Mouse (Mus musculus) R1 (cell line): ENCODE data around the gene Mup5.
"Not testable (repeated sequence)": the region's sequence is repeated elsewhere in the genome, so short reads cannot be mapped to it uniquely, and the experiment has no call there.

Experiments used
- DNase-seq: peaks from one replicate; pipeline ENCODE4 v3.0.0-alpha.2; 2018; ENCODE audit warnings: low read depth, low spot score

The Mup5 gene

DNA sequence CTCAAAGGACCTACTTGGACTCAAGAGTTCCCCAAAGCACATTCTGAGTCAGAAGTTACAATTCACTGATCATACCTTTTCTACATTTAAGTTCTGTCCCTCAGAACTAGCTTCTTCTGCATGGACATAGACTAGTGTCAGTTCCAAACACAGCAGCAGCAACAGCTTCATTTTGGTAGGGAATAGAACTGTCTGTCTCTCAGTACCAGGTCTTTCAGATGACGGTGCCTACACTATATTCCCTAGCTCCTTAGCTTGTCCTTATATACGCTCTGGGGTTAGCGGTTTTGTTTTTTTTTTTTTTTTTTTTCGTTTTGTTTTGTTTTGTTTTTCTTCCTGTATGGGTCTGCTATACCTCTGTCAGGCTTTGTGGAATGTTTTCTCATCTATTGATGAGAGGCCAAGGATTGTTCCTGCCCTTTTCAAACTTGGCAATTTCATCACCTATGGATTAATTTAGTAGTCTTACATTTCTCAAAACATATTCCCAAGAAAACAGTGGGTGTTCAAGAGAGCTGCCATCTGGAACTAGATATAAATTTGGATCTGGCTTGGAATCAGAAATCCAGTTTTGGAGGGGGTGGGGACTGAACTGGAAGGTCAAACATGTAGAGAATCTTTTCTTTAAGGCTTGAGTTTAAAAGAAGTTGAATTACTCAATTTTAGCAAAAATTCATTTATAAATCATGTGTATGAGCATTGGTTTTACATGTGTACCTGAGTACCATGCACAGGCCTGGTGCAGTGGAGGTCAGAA lies at the start of gene Mup5:
Gene Mup5, minus strand, starts transcription at position 282 of the 757 bp plus-strand sequence.
- DNase-seq = no peak

DNA sequence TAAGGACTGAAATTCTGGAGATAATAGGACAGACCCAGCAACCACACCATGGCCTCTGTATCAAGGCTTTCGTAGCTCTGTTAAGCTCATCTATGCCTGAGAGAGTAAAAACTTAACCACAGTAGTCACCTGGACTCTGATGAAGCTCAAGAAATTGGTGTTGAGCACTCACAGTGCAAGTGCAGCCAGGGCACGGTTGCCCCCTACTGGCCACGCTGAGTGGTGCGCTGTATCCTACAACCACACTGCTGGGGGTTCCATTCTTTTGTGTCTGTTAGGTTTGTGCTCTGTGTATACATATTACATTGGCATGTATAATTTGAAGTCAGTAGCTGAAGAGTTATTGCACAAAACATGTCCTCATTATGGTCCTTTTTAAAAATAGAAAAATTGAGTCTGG lies 23.1 kb upstream of the Mup5 start:
- peak; percentile 29 for DNase-seq

DNA sequence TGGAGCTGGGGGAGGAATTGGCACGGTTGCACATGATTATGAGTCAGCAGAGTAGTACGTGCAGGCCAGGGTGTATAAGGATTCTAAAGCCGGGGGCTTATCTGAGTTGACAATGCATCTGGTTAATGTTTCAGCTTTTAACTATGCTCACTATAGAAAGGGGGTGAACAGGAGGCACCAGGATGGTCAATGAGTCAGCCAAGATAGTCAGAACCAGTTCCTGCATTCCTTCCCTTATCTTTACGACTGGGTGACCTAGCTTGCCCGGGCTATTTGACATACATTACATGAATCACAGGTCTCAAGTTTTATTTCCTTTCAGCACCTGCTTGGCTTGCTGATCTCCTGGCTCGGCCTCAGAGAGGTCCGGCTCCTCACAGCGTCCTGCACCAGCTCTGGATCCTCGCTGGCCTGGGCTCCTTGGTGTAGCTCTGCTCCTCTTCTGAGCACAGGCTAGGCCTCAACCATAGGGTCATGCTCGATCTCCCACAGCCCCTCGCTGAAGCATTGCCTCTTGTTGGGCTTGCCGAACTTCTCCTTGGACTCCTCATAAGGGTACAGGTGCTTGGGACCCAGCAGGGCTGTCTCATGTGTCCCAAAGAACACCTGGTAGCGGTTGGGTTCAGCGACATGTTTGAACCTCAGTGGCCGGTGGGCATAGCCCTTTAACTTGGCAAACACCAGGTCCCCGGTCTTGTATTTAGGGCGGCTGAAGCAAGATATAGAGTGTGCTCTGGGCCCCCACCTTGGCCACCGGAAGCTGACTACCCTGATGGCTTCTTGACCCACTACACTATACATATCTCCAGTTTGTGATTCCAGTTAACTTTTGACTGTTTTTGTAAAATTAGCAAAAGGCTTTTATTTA lies 21.0 kb upstream of the Mup5 start:
- DNase-seq = no peak

DNA sequence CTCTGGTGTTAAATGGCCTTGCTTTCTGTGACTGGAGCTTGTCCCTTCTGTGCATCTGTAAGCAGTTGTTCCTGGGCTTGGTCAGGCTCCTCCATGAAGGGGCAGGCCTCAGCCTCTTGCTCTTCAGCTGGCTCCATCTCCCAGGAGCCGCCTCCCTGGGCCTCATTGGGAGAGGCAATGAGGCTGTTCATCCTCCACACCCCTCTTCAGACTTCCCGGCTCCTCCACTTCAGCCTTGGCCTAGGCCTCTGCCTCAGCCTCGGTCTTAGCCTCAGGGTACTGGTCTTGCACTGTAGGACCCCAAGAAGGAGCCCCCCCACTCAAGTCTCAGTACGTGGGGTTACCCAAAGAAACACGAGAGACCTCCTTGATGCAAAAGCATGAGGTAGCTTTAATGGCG lies 20.3 kb upstream of the Mup5 start:
- no peak for DNase-seq

DNA sequence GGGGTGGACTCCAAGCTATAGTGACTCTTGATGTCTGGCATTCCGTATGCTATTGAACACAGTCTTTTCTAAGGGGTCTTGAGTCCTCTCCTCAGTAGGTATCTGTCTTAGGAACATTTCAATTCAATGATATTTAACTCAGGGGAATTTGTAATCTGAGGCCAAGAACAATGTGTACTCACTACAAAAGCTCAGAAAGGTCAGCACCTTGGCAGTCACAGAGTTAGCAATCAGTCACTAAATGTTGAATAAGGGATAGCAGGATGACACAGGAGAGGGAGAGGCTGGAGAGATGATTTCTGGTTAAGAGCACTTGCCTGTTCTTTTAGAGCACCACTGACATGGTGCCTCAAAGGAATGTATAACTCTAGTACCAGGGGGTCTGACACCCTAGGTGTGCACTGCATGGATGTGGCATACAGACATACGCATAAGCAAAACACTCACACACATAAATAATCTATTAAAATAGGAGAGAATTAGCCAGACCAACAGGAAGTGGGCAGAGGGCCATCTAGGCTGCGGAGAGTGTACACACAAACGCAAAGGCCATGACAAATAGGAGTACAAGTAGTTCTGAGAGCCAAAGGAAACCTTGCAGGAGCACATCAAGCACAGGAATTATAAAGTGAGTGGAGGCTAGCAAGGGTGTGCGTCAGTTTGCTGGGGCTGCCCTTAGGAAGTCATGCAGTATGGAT lies 9.9 kb upstream of the Mup5 start:
- DNase-seq = no peak

DNA sequence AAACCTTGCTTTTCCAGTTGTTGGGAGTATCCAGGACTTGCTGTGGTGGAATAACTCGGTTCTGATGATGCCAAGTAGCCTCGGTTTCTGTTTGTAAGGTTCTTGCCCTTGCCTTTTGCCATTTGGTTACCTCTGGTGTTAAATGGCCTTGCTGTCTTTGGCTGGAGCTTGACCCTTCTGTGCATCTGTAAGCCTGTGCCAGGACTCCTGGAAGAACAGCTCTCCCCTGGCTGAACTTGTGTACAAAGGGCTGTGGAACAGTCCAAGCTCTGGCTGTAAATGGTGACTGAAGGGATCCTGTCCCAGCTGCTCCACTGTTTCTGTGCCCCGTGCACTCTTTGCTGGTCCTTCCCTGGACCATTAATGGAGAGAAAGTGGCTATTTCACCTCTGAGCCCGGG lies 5.8 kb downstream of the Mup5 start:
- DNase-seq = no peak

DNA sequence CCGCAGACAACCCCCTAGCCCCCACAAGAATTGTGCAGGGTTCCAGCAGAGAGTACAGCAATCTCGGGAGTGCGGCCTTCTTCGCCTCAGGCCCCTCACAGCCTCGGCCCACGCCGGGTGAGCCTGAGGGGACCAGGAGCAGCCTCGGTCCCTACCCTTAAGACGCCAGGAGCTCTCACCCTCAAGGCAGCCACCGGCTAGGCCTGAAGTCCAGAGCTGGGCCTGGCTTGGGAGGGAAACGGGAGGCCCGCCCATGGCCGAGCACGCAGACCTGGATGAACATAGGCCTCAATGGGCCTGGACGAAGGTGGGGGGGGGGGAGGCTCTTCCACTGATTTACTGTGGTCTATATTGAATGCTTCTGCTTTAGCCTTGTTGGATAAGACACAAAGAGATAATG lies 11.8 kb downstream of the Mup5 start:
- DNase-seq = no peak

DNA sequence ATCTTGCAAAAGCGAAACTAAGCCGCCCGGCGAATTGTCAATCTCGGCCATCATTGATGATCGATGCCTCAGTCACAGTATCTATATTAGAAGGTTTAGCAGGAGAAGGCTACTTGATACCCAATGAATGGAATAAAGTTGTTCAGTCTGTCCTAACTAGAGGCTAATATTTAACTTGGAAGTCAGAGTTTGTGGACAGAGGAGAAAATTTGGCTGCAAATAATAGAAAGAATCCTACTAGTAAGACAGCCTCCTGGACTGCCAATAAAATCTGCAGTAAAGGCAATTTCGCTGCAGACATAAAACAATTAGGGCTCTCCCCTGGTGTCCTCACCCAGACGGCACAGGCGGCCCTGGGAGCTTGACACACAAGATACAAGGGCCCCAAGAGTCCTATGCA lies 12.5 kb downstream of the Mup5 start:
- DNase-seq = not testable (repeated sequence)

DNA sequence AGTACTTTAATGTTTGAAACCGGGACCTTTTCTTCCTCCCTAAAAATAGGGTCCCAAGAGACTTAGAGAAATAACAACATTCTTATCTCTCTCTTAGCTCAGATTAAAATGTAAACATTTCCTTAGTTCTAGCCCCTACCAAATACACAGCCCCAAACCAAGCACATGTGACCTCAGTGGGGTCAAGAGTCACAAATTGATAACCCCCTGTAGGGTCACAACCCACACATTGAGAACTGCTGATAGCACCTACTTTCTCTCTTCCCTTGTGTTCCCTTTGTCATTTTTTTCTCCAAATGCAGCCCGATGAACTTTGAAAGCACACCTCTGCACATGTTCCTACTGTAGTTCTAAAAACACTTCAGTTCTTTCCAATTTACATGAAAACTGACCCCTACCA lies 19.4 kb downstream of the Mup5 start:
- no peak for DNase-seq

DNA sequence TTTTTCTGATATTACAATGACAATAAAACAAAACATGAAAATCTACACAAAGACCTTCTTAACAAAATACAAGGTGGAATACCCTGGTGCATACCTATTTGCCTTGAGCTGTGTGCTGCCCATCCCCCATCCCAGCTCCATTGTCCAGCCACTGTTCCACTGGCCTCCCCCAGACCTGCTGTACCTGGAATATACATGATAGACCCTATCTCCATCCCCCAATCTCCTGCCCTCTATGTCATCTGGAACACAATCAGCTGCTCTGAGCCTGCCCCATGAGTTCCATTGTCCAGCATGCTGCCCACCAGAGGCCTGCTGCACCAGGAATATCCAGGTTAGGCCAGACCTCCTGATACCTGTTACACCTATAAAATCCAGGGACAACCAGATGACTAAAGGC lies 21.6 kb downstream of the Mup5 start:
- DNase-seq = no peak

DNA sequence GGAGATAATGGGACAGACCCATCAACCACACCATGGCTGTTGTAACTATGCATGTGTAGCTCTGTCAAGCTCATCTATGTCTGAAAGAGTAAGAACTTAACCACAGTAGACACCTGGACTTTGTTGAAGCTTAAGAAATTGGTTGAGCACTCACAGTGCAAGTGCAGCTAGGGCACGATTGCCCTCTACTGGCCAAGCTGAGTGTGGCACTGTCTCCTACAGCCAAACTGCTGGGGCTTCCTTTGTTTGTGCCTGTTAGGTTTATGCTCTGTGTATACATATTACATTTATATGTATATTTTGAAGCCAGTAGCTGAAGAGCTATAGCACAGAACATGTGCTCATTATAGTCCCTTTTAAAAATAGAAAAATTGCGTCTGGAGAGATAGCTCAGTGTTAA lies 23.8 kb downstream of the Mup5 start:
- peak; percentile 51 for DNase-seq

DNA sequence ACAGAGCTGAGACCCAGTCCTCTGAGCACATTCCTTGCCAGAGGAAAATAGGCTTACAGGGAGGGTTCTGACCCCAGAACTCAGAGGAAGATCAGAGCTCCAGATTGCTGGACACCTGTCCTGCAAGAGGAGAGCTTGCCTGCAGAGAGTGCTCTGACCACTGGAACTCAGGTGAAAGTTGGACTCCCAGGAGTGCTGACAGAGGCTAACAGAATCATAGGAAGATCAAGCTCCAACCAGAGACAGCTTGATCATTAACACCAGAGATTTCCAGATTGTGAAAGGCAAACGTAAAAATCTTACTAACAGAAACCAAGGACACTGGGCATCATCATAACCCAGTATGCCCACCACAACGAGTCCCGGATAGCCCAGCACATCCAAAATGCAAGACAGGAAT lies 26.1 kb downstream of the Mup5 start:
- DNase-seq = not testable (repeated sequence)

DNA sequence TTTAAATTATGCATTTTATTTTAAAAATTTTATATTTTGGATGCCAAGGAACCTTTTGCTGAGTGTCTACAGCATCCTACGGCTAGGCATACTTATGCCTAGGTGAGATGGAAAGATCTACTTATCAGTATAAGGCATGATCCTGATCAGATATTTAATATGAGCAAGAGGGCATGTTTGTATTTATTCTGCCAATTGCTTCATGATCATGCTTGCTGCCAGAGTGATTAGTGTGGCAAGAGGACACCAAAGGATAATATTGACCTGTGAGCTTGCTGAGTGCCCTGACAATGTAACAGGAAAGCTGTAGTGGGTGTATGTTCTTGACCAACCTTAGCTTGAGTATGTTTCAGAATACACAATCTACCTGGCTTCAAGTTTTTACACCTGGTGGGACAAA lies 45.3 kb downstream of the Mup5 start:
- DNase-seq = not testable (repeated sequence)

DNA sequence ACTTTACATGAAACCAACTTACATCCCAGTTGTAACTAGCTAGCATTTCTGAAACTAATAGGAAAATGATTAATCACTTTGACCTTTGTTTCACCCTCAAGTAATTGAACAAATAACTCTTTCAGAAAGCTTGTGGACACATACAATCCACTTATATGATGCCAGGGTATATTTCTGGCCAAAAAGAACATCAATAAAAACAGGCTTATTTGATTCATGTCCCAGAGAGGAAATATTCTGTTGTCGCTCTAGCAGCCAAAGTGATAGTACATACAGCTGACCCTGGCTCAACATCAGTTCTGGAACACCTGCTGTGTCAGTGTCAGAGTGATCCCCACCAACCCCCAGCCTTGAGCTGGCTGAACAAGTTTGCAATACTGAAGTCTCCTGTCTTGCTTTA lies 50.8 kb downstream of the Mup5 start:
- not testable (repeated sequence) for DNase-seq

DNA sequence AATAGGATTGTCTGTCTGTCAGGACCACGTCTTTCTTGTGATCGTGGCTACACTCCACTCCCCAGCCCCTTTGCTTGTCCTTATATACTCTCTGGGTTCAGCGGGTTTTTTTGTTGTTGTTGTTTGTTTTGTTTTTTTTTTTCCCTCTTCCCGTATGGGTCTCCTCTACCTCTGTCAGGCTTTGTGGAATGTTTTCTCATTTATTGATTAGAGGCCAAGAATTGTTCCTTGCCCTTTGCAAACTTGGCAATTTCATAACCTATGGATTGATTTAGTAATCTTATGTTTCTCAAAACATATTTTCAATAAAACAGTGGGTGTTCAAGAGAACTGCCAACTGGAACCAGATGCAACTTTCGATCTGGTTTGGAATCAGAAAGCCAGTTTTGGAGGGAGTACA lies 52.9 kb downstream of the Mup5 start, which contains the start of gene Mup19:
Gene Mup19, minus strand, starts transcription at position 101 of the 400 bp plus-strand sequence.
- not testable (repeated sequence) for DNase-seq
